8 mouse cellular contexts compared by ENCODE assay signal in the genomic region with DNA sequence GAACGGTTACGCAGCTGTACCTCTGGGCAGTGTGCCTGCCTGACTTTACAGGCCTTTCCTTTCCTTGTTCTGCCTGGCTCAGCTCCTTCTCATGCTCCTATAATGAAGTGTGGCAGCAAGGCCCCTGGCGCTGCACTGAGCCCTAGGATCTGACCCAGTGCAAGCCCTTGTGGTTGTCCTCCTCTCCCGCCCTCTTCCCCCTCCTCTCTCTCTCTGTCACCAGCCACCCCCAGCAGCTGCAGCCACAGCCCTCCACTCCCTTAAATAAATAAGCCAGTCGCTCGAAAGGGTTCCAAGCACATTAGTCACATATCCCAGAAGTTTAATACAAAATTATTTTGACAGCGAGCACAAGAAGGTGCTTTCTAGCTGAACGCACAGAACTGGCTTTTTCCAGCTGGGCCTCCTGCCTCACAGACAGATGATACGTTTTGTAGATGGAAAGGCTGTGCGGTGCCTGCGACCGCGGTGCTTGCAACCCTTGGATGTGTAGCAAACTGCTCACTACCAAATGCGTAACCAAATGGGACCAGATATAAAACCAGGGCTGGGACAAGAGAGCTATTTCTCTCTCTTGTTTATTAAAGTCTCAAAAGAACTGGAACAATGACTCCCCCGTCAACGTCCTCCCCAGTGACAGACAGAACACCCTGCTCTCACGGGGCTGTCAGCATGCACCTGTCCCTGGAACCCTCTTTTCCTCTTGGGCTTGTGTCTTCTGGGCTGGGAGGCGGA.
DNase-seq lines count a peak whose midpoint lies in the region; ATAC-seq lines count a peak whose summit lies in the region.
"Had no signal": no experiment of that assay in that cellular context is flagged by ENCODE, and none has a peak within 500 bp of the region (broad histone marks: within the 10 kb centered on the region; RNA-seq: fewer than 3 reads in every experiment).

No protein-coding gene starts in this region.

- H3K4me3 ChIP-seq in intestine, embryonic 16.5 days (ENCODE audit: low read length) = no peak overlapping the region
- no peak overlapping the region for H3K4me3 ChIP-seq in midbrain, embryonic 15.5 days
- H3K4me3 ChIP-seq: megakaryocyte, embryonic 14.5 days had no signal

- H3K4me1 ChIP-seq in intestine, embryonic 16.5 days (ENCODE audit: control insufficient read depth, insufficient read depth, low read length) = peaks cover 34% of the 10 kb centered on the region
- H3K4me1 ChIP-seq in midbrain, embryonic 15.5 days = peaks cover 13% of the 10 kb centered on the region; the same call in 1 of the 2 replicates

- H3K27me3 ChIP-seq in intestine, embryonic 16.5 days (replicated peaks; ENCODE audit: control insufficient read depth, insufficient read depth, low read length) = no peaks in the 10 kb centered on the region
- no peaks in the 10 kb centered on the region for H3K27me3 ChIP-seq in midbrain, embryonic 15.5 days (replicated peaks)

- no peaks in the 10 kb centered on the region for H3K9me3 ChIP-seq in intestine, embryonic 16.5 days (ENCODE audit: control insufficient read depth, low read length)
- no peaks in the 10 kb centered on the region for H3K9me3 ChIP-seq in midbrain, embryonic 15.5 days
- H3K9me3 ChIP-seq: megakaryocyte, embryonic 14.5 days had no signal

- WGBS in intestine, embryonic 16.5 days = 37% methylated on average over 18 of the region's 18 CpGs
- 32% methylated on average over 18 of the region's 18 CpGs for WGBS in midbrain, embryonic 15.5 days

- H3K9ac ChIP-seq in intestine, embryonic 16.5 days (ENCODE audit: low read depth, low read length) = no peak overlapping the region
- H3K9ac ChIP-seq in midbrain, embryonic 15.5 days = no peak overlapping the region

- peak; percentile 36; the same call in 1 of the 2 replicates for ATAC-seq in intestine, embryonic 16.5 days
- peak; percentile 68 for ATAC-seq in midbrain, embryonic 15.5 days (replicated peaks)
- ATAC-seq in activated CD4-positive, CD25-positive, alpha-beta regulatory T cell, adult 4 months = no peak

- no peaks in the 10 kb centered on the region for H3K36me3 ChIP-seq in intestine, embryonic 16.5 days (ENCODE audit: control insufficient read depth, insufficient read depth, low read length)
- H3K36me3 ChIP-seq in midbrain, embryonic 15.5 days (replicated peaks) = no peaks in the 10 kb centered on the region

- H3K27ac ChIP-seq in intestine, embryonic 16.5 days (ENCODE audit: low read length) = peak overlapping the region; percentile 38; the same call in 1 of the 2 replicates
- H3K27ac ChIP-seq in midbrain, embryonic 15.5 days = peak overlapping the region; percentile 27; the same call in 1 of the 2 replicates

- no peak overlapping the region for H3K4me2 ChIP-seq in intestine, embryonic 16.5 days (ENCODE audit: low read depth, low read length)
- H3K4me2 ChIP-seq in midbrain, embryonic 15.5 days = no peak overlapping the region

- DNase-seq in 3134 (ENCODE audit: extremely low read depth, insufficient read length, low spot score) = peak; percentile 94
- DNase-seq in Muller cell, postnatal 12 days (ENCODE audit: inconsistent ontology term) = peak; percentile 92
- DNase-seq in gastrocnemius, postnatal 10 days = peak; percentile 46
- no peak for DNase-seq in adrenal gland, postnatal 10 days
